Mouse (Mus musculus): ENCODE data around the gene Pafah1b2. TPM values are rescaled to one million over a fixed set of nuclear protein-coding genes. Genes with fewer than 3 reads are reported as not detected.

Pafah1b2 gene
- polyA plus RNA-seq, 2 experiments, result 87.2 to 175 TPM

- no peak overlapping the region for H3K27ac ChIP-seq (replicated peaks; ENCODE audit: low read depth, low read length)
- H3K4me2 ChIP-seq (replicated peaks; ENCODE audit: low read depth, low read length, severe bottlenecking), result no peak overlapping the region
- DNase-seq (ENCODE audit: low spot score) (no peak), ATAC-seq (ENCODE audit: low FRiP score, low read depth) (no peak)
- TF ChIP-seq POLR2A (IDR thresholded peaks at IDR 0.05; ENCODE audit: borderline replicate concordance, extremely low read depth, insufficient read depth, insufficient read length), result no peak
- no peak overlapping the region for H3K4me3 ChIP-seq (replicated peaks; ENCODE audit: low read length)
- 85% methylated on average over 9 of the region's 9 CpGs for WGBS
- H3K4me1 ChIP-seq (ENCODE audit: control insufficient read depth, insufficient read depth, low read length), result peaks cover 13% of the 10 kb centered on the region
- no peaks in the 10 kb centered on the region for H3K27me3 ChIP-seq (ENCODE audit: control insufficient read depth, insufficient read depth, low read length)
- no peaks in the 10 kb centered on the region for H3K9me3 ChIP-seq (ENCODE audit: control insufficient read depth, low read length)
- no peak overlapping the region for H3K9ac ChIP-seq (ENCODE audit: low read depth, low read length, severe bottlenecking)
- H3K36me3 ChIP-seq (ENCODE audit: control insufficient read depth, insufficient read depth, low read length), result no peaks in the 10 kb centered on the region
Measured at GRCm38 (mm10) chr9:46026058-46026849, 13.8 kb upstream of the Pafah1b2 start.

GRCm38 (mm10) chr9:46023591-46023990 is 11.1 kb upstream of the Pafah1b2 start:
- Histone ChIP-seq H3K27ac (replicated peaks; ENCODE audit: low read depth, low read length) (no peak overlapping the region), H3K9me3 (ENCODE audit: control insufficient read depth, low read length) (no peaks in the 10 kb centered on the region), H3K4me1 (ENCODE audit: control insufficient read depth, insufficient read depth, low read length) (0 out of 2 replicates have a peak, but pooled peaks cover 4% of the 10 kb centered on the region), H3K9ac (ENCODE audit: low read depth, low read length, severe bottlenecking) (no peak overlapping the region), H3K36me3 (ENCODE audit: control insufficient read depth, insufficient read depth, low read length) (peaks cover 9% of the 10 kb centered on the region; the same call in 1 of the 2 replicates), H3K4me2 (replicated peaks; ENCODE audit: low read depth, low read length, severe bottlenecking) (no peak overlapping the region), H3K4me3 (replicated peaks; ENCODE audit: low read length) (no peak overlapping the region), H3K27me3 (ENCODE audit: control insufficient read depth, insufficient read depth, low read length) (no peaks in the 10 kb centered on the region)
- DNase-seq (ENCODE audit: low spot score), result no peak
- TF ChIP-seq POLR2A (IDR thresholded peaks at IDR 0.05; ENCODE audit: borderline replicate concordance, extremely low read depth, insufficient read depth, insufficient read length), result no peak
- no peak for ATAC-seq (ENCODE audit: low FRiP score, low read depth)
- WGBS, result 91% methylated on average over 11 of the region's 11 CpGs

- no peak for ATAC-seq (ENCODE audit: low FRiP score, low read depth)
- Histone ChIP-seq H3K4me2 (replicated peaks; ENCODE audit: low read depth, low read length, severe bottlenecking) (no peak overlapping the region), H3K27me3 (ENCODE audit: control insufficient read depth, insufficient read depth, low read length) (no peaks in the 10 kb centered on the region), H3K27ac (replicated peaks; ENCODE audit: low read depth, low read length) (no peak overlapping the region), H3K4me3 (replicated peaks; ENCODE audit: low read length) (no peak overlapping the region), H3K36me3 (ENCODE audit: control insufficient read depth, insufficient read depth, low read length) (peaks cover 10% of the 10 kb centered on the region), H3K9me3 (ENCODE audit: control insufficient read depth, low read length) (no peaks in the 10 kb centered on the region), H3K9ac (ENCODE audit: low read depth, low read length, severe bottlenecking) (no peak overlapping the region), H3K4me1 (ENCODE audit: control insufficient read depth, insufficient read depth, low read length) (peaks cover 15% of the 10 kb centered on the region)
- no peak for DNase-seq (ENCODE audit: low spot score)
- 80% methylated on average over 6 of the region's 6 CpGs for WGBS
- no peak for TF ChIP-seq POLR2A (IDR thresholded peaks at IDR 0.05; ENCODE audit: borderline replicate concordance, extremely low read depth, insufficient read depth, insufficient read length)
Measured at GRCm38 (mm10) chr9:46019975-46020374, 7.5 kb upstream of the Pafah1b2 start.

GRCm38 (mm10) chr9:46018316-46018715 is 5.8 kb upstream of the Pafah1b2 start:
- TF ChIP-seq POLR2A (IDR thresholded peaks at IDR 0.05; ENCODE audit: borderline replicate concordance, extremely low read depth, insufficient read depth, insufficient read length), result no peak
- H3K36me3 ChIP-seq (ENCODE audit: control insufficient read depth, insufficient read depth, low read length), result peaks cover 10% of the 10 kb centered on the region
- no peak overlapping the region for H3K4me3 ChIP-seq (replicated peaks; ENCODE audit: low read length)
- peaks cover 28% of the 10 kb centered on the region for H3K4me1 ChIP-seq (ENCODE audit: control insufficient read depth, insufficient read depth, low read length)
- H3K9ac ChIP-seq (ENCODE audit: low read depth, low read length, severe bottlenecking), result no peak overlapping the region
- H3K4me2 ChIP-seq (replicated peaks; ENCODE audit: low read depth, low read length, severe bottlenecking), result no peak overlapping the region
- no peak for DNase-seq (ENCODE audit: low spot score)
- ATAC-seq (ENCODE audit: low FRiP score, low read depth), result no peak
- H3K27me3 ChIP-seq (ENCODE audit: control insufficient read depth, insufficient read depth, low read length), result no peaks in the 10 kb centered on the region
- WGBS, result 90% methylated on average over 6 of the region's 6 CpGs
- H3K9me3 ChIP-seq (ENCODE audit: control insufficient read depth, low read length), result no peaks in the 10 kb centered on the region
- no peak overlapping the region for H3K27ac ChIP-seq (replicated peaks; ENCODE audit: low read depth, low read length)

- H3K9ac ChIP-seq (ENCODE audit: low read depth, low read length, severe bottlenecking), result no peak overlapping the region
- no peak for ATAC-seq (ENCODE audit: low FRiP score, low read depth)
- TF ChIP-seq POLR2A (IDR thresholded peaks at IDR 0.05; ENCODE audit: borderline replicate concordance, extremely low read depth, insufficient read depth, insufficient read length), result no peak
- 61% methylated on average over 4 of the region's 4 CpGs for WGBS
- DNase-seq (ENCODE audit: low spot score), result no peak
- no peaks in the 10 kb centered on the region for H3K9me3 ChIP-seq (ENCODE audit: control insufficient read depth, low read length)
- H3K4me3 ChIP-seq (replicated peaks; ENCODE audit: low read length), result no peak overlapping the region
- no peak overlapping the region for H3K27ac ChIP-seq (replicated peaks; ENCODE audit: low read depth, low read length)
- H3K36me3 ChIP-seq (ENCODE audit: control insufficient read depth, insufficient read depth, low read length), result peaks cover 10% of the 10 kb centered on the region
- H3K4me2 ChIP-seq (replicated peaks; ENCODE audit: low read depth, low read length, severe bottlenecking), result no peak overlapping the region
- peaks cover 34% of the 10 kb centered on the region for H3K4me1 ChIP-seq (ENCODE audit: control insufficient read depth, insufficient read depth, low read length)
- H3K27me3 ChIP-seq (ENCODE audit: control insufficient read depth, insufficient read depth, low read length), result no peaks in the 10 kb centered on the region
Measured at GRCm38 (mm10) chr9:46016417-46016816, 3.9 kb upstream of the Pafah1b2 start.

Data from limb, embryonic 14.5 days (tissue).